8 mouse cellular contexts compared by ENCODE assay signal in genomic region chr5:120560616-120561311, GRCm38 (mm10). TPM values are rescaled to one million over a fixed set of nuclear protein-coding genes. Genes with fewer than 3 reads are reported as not detected.
A peak's percentile ranks its signal among the peaks of the same experiment; 100 is the strongest.
DNase-seq lines count a peak whose midpoint lies in the region; ATAC-seq lines count a peak whose summit lies in the region.

No protein-coding gene starts in this region.

- H3K9me3 ChIP-seq in embryonic facial prominence, embryonic 14.5 days (ENCODE audit: control insufficient read depth, low read length) = no peaks in the 10 kb centered on the region
- H3K9me3 ChIP-seq in heart, embryonic 11.5 days (replicated peaks; ENCODE audit: control insufficient read depth, low read length) = no peaks in the 10 kb centered on the region
- H3K9me3 ChIP-seq in neural tube, embryonic 12.5 days = no peaks in the 10 kb centered on the region

- H3K27ac ChIP-seq in embryonic facial prominence, embryonic 14.5 days (replicated peaks; ENCODE audit: low read depth, low read length) = peak overlapping the region; percentile 76
- 0 out of 2 replicates have a peak overlapping the region, but pooled peaks have one; percentile 29 for H3K27ac ChIP-seq in heart, embryonic 11.5 days (ENCODE audit: low read depth, low read length)
- H3K27ac ChIP-seq in neural tube, embryonic 12.5 days = no peak overlapping the region

- peaks cover 20% of the 10 kb centered on the region for H3K36me3 ChIP-seq in embryonic facial prominence, embryonic 14.5 days (ENCODE audit: control insufficient read depth, insufficient read depth, low read length)
- H3K36me3 ChIP-seq in heart, embryonic 11.5 days (ENCODE audit: control insufficient read depth, insufficient read depth, low read length) = peaks cover 5% of the 10 kb centered on the region; the same call in 1 of the 2 replicates
- peaks cover 15% of the 10 kb centered on the region for H3K36me3 ChIP-seq in neural tube, embryonic 12.5 days

- peaks cover 65% of the 10 kb centered on the region for H3K4me1 ChIP-seq in embryonic facial prominence, embryonic 14.5 days (ENCODE audit: control insufficient read depth, insufficient read depth, low read length)
- H3K4me1 ChIP-seq in heart, embryonic 11.5 days (ENCODE audit: control insufficient read depth, insufficient read depth, low read length) = peaks cover 39% of the 10 kb centered on the region
- H3K4me1 ChIP-seq in neural tube, embryonic 12.5 days = peaks cover 62% of the 10 kb centered on the region

- WGBS in embryonic facial prominence, embryonic 14.5 days = 12% methylated on average over 16 of the region's 16 CpGs
- 20% methylated on average over 16 of the region's 16 CpGs for WGBS in heart, embryonic 11.5 days (ENCODE audit: insufficient replicate concordance)
- WGBS in neural tube, embryonic 12.5 days = 7% methylated on average over 16 of the region's 16 CpGs

- no peaks in the 10 kb centered on the region for H3K27me3 ChIP-seq in embryonic facial prominence, embryonic 14.5 days (replicated peaks; ENCODE audit: control insufficient read depth, insufficient read depth, low read length)
- H3K27me3 ChIP-seq in heart, embryonic 11.5 days (ENCODE audit: control insufficient read depth, insufficient read depth, low read length) = no peaks in the 10 kb centered on the region
- no peaks in the 10 kb centered on the region for H3K27me3 ChIP-seq in neural tube, embryonic 12.5 days (replicated peaks)

- H3K9ac ChIP-seq in embryonic facial prominence, embryonic 14.5 days (ENCODE audit: low read depth, low read length) = 0 out of 2 replicates have a peak overlapping the region, but pooled peaks have one; percentile 30
- 0 out of 2 replicates have a peak overlapping the region, but pooled peaks have one; percentile 5 for H3K9ac ChIP-seq in heart, embryonic 11.5 days (ENCODE audit: low read depth, low read length)
- no peak overlapping the region for H3K9ac ChIP-seq in neural tube, embryonic 12.5 days

- peak overlapping the region; percentile 10; the same call in 1 of the 2 replicates for H3K4me3 ChIP-seq in embryonic facial prominence, embryonic 14.5 days (ENCODE audit: low read depth, low read length)
- H3K4me3 ChIP-seq in heart, embryonic 11.5 days (ENCODE audit: low read depth, low read length) = no peak overlapping the region
- H3K4me3 ChIP-seq in neural tube, embryonic 12.5 days = no peak overlapping the region

- peak; percentile 48 for ATAC-seq in embryonic facial prominence, embryonic 14.5 days (ENCODE audit: low read depth)
- ATAC-seq in heart, embryonic 11.5 days (replicated peaks; ENCODE audit: insufficient number of reproducible peaks, low FRiP score, low TSS enrichment) = no peak; the same call in 1 of the 2 replicates
- no peak; the same call in 1 of the 2 replicates for ATAC-seq in neural tube, embryonic 12.5 days (ENCODE audit: low FRiP score, low read depth)

- peak overlapping the region; percentile 38 for H3K4me2 ChIP-seq in embryonic facial prominence, embryonic 14.5 days (ENCODE audit: low read depth, low read length)
- H3K4me2 ChIP-seq in heart, embryonic 11.5 days = peak overlapping the region; percentile 40; the same call in 1 of the 2 replicates
- peak overlapping the region; percentile 37 for H3K4me2 ChIP-seq in neural tube, embryonic 12.5 days (replicated peaks)

- peak; percentile 36 for DNase-seq in thymus, postnatal 0 days (ENCODE audit: low spot score)
- no peak for DNase-seq in thymus, postnatal 25 days
- DNase-seq in embryonic facial prominence, embryonic 14.5 days (ENCODE audit: low spot score) = peak; percentile 87
- peak; percentile 93 for DNase-seq in kidney, adult 9 months
- peak; percentile 67 to 68 for DNase-seq in lung, adult 18-20 months
- DNase-seq in thymus, adult 18-20 months = no peak

RNA-seq across cellular contexts. Expression of gene Tpcn1, which starts 27.7 kb away (rescaled TPM):
- 33.3 and 48.6 TPM in 2 replicates for polyA plus RNA-seq in thymus, postnatal 0 days (2015; fragmentation: Nextera tagmentation; extraction: Ambion mirVana)
- polyA plus RNA-seq in embryonic facial prominence, embryonic 14.5 days (2014; fragmentation: Nextera tagmentation; extraction: Ambion mirVana) = 24.8 and 26.7 TPM in 2 replicates
- 18.1 and 19.1 TPM in 2 replicates for polyA plus RNA-seq in heart, embryonic 11.5 days (2014; fragmentation: Nextera tagmentation; extraction: Ambion mirVana)
- polyA plus RNA-seq in neural tube, embryonic 12.5 days (2016; fragmentation: Nextera tagmentation; extraction: Ambion mirVana) = 19.4 and 21.7 TPM in 2 replicates

RNA-seq across cellular contexts. Expression of gene Iqcd, which starts 28.1 kb away (rescaled TPM):
- polyA plus RNA-seq in thymus, postnatal 0 days (2015; fragmentation: Nextera tagmentation; extraction: Ambion mirVana) = 1.5 and 1.7 TPM in 2 replicates
- 0.60 and 1.7 TPM in 2 replicates for polyA plus RNA-seq in embryonic facial prominence, embryonic 14.5 days (2014; fragmentation: Nextera tagmentation; extraction: Ambion mirVana)
- 0.18 and 0.54 TPM in 2 replicates for polyA plus RNA-seq in heart, embryonic 11.5 days (2014; fragmentation: Nextera tagmentation; extraction: Ambion mirVana)
- 0.70 and 0.93 TPM in 2 replicates for polyA plus RNA-seq in neural tube, embryonic 12.5 days (2016; fragmentation: Nextera tagmentation; extraction: Ambion mirVana)

RNA-seq across cellular contexts. Expression of gene Slc8b1, which starts 49.8 kb away (rescaled TPM):
- polyA plus RNA-seq in thymus, postnatal 0 days (2015; fragmentation: Nextera tagmentation; extraction: Ambion mirVana) = 4.6 and 5.0 TPM in 2 replicates
- 3.5 and 5.7 TPM in 2 replicates for polyA plus RNA-seq in embryonic facial prominence, embryonic 14.5 days (2014; fragmentation: Nextera tagmentation; extraction: Ambion mirVana)
- polyA plus RNA-seq in heart, embryonic 11.5 days (2014; fragmentation: Nextera tagmentation; extraction: Ambion mirVana) = 1.6 and 2.1 TPM in 2 replicates
- 5.6 and 6.9 TPM in 2 replicates for polyA plus RNA-seq in neural tube, embryonic 12.5 days (2016; fragmentation: Nextera tagmentation; extraction: Ambion mirVana)

RNA-seq across cellular contexts. Expression of gene Rita1, which starts 51.6 kb away (rescaled TPM):
- polyA plus RNA-seq in thymus, postnatal 0 days (2015; fragmentation: Nextera tagmentation; extraction: Ambion mirVana) = 10.7 TPM in 2 replicates
- 9.9 and 11.4 TPM in 2 replicates for polyA plus RNA-seq in embryonic facial prominence, embryonic 14.5 days (2014; fragmentation: Nextera tagmentation; extraction: Ambion mirVana)
- 5.6 and 7.9 TPM in 2 replicates for polyA plus RNA-seq in heart, embryonic 11.5 days (2014; fragmentation: Nextera tagmentation; extraction: Ambion mirVana)
- 19.1 and 20.1 TPM in 2 replicates for polyA plus RNA-seq in neural tube, embryonic 12.5 days (2016; fragmentation: Nextera tagmentation; extraction: Ambion mirVana)

RNA-seq across cellular contexts. Expression of gene Ddx54, which starts 51.8 kb away (rescaled TPM):
- 106 and 108 TPM in 2 replicates for polyA plus RNA-seq in thymus, postnatal 0 days (2015; fragmentation: Nextera tagmentation; extraction: Ambion mirVana)
- 28.2 and 36.4 TPM in 2 replicates for polyA plus RNA-seq in embryonic facial prominence, embryonic 14.5 days (2014; fragmentation: Nextera tagmentation; extraction: Ambion mirVana)
- 22.2 and 23.5 TPM in 2 replicates for polyA plus RNA-seq in heart, embryonic 11.5 days (2014; fragmentation: Nextera tagmentation; extraction: Ambion mirVana)
- polyA plus RNA-seq in neural tube, embryonic 12.5 days (2016; fragmentation: Nextera tagmentation; extraction: Ambion mirVana) = 57.8 and 58.3 TPM in 2 replicates

Comparison
In these comparisons a context has a peak if more than half of its experiments do, and no peak if none do; other contexts are left out.
1. DNase-seq: peak in thymus, postnatal 0 days (single experiment), embryonic facial prominence, embryonic 14.5 days (single experiment), kidney, adult 9 months (single experiment) and lung, adult 18-20 months (2 of 2); none in thymus, postnatal 25 days (single experiment) and thymus, adult 18-20 months (0 of 2).
2. Peak in every context shown above with its lines, with median percentiles within 50 percentile points of each other: H3K4me2 ChIP-seq.